Mouse (Mus musculus): ENCODE data around the gene Cend1. TPM values are rescaled to one million over a fixed set of nuclear protein-coding genes. Genes with fewer than 3 reads are reported as not detected.

Gene Cend1
- polyA plus RNA-seq, 1 experiment: 1.3 TPM

- DNase-seq: peak; percentile 83
These were observed 8.2 kb upstream of the Cend1 start, which contains the start of gene Slc25a22 for GRCm38 (mm10) chr7:141437178-141438120. Slc25a22 (minus strand) TSS chr7:141437892.

GRCm38 (mm10) chr7:141436523-141436892 is 7.2 kb upstream of the Cend1 start:
- TF ChIP-seq POLR2A (IDR thresholded peaks at IDR 0.05; ENCODE audit: low read depth, low read length): no peak
- TF ChIP-seq CTCF (conservative IDR thresholded peaks at IDR 0.05; ENCODE audit: insufficient read depth, insufficient read length, low read depth, low read length): no peak
- Histone ChIP-seq H3K27me3 (replicated peaks; ENCODE audit: control insufficient read depth, insufficient read depth, low read length) (no peaks in the 10 kb centered on the region), H3K27ac (ENCODE audit: insufficient read depth, low read depth, low read length) (no peak overlapping the region), H3K36me3 (ENCODE audit: control insufficient read depth, insufficient read depth, low read length) (no peaks in the 10 kb centered on the region), H3K4me3 (ENCODE audit: insufficient read depth, low read depth, low read length) (no peak overlapping the region), H3K4me1 (ENCODE audit: control insufficient read depth, insufficient read depth, low read length) (peaks cover 40% of the 10 kb centered on the region)
- DNase-seq: no peak
- WGBS: 57% methylated on average over 2 of the region's 2 CpGs

More at GRCm38 (mm10) chr7:141437178-141438120, 8.2 kb upstream of the Cend1 start, which contains the start of gene Slc25a22:
- H3K4me1 ChIP-seq (ENCODE audit: control insufficient read depth, insufficient read depth, low read length): peaks cover 40% of the 10 kb centered on the region
- peak within 1 kb of the TSS; percentile 83 for H3K4me3 ChIP-seq (ENCODE audit: insufficient read depth, low read depth, low read length)
- H3K36me3 ChIP-seq (ENCODE audit: control insufficient read depth, insufficient read depth, low read length): no peaks in the 10 kb centered on the region
- TF ChIP-seq CTCF (conservative IDR thresholded peaks at IDR 0.05; ENCODE audit: insufficient read depth, insufficient read length, low read depth, low read length): peak; percentile 57
- peak; percentile 8 for TF ChIP-seq POLR2A (IDR thresholded peaks at IDR 0.05; ENCODE audit: low read depth, low read length)
- WGBS: 8% methylated on average over 53 of the region's 53 CpGs
- H3K27me3 ChIP-seq (replicated peaks; ENCODE audit: control insufficient read depth, insufficient read depth, low read length): no peaks in the 10 kb centered on the region
- H3K27ac ChIP-seq (ENCODE audit: insufficient read depth, low read depth, low read length): peak within 1 kb of the TSS; percentile 51

- no peak for TF ChIP-seq CTCF (conservative IDR thresholded peaks at IDR 0.05; ENCODE audit: insufficient read depth, insufficient read length, low read depth, low read length)
- no peak for TF ChIP-seq POLR2A (IDR thresholded peaks at IDR 0.05; ENCODE audit: low read depth, low read length)
- H3K27me3 ChIP-seq (replicated peaks; ENCODE audit: control insufficient read depth, insufficient read depth, low read length): no peaks in the 10 kb centered on the region
- WGBS: 67% methylated on average over 9 of the region's 9 CpGs
- peak overlapping the region; percentile 45; the same call in 1 of the 2 replicates for H3K27ac ChIP-seq (ENCODE audit: insufficient read depth, low read depth, low read length)
- no peaks in the 10 kb centered on the region for H3K36me3 ChIP-seq (ENCODE audit: control insufficient read depth, insufficient read depth, low read length)
- peak; percentile 42 for DNase-seq
- peaks cover 40% of the 10 kb centered on the region for H3K4me1 ChIP-seq (ENCODE audit: control insufficient read depth, insufficient read depth, low read length)
- H3K4me3 ChIP-seq (ENCODE audit: insufficient read depth, low read depth, low read length): 0 out of 2 replicates have a peak overlapping the region, but pooled peaks have one; percentile 34
These were observed 6.7 kb upstream of the Cend1 start for GRCm38 (mm10) chr7:141435856-141436522.

GRCm38 (mm10) chr7:141435129-141435855 is 6.0 kb upstream of the Cend1 start:
- H3K36me3 ChIP-seq (ENCODE audit: control insufficient read depth, insufficient read depth, low read length): no peaks in the 10 kb centered on the region
- DNase-seq: peak; percentile 72
- 6% methylated on average over 17 of the region's 17 CpGs for WGBS

GRCm38 (mm10) chr7:141434464-141434863 is 5.2 kb upstream of the Cend1 start:
- WGBS: 21% methylated on average over 8 of the region's 8 CpGs
- H3K4me3 ChIP-seq (ENCODE audit: insufficient read depth, low read depth, low read length): peak overlapping the region; percentile 60; the same call in 1 of the 2 replicates
- DNase-seq: peak; percentile 56
- peaks cover 36% of the 10 kb centered on the region for H3K4me1 ChIP-seq (ENCODE audit: control insufficient read depth, insufficient read depth, low read length)
- no peak overlapping the region for H3K27ac ChIP-seq (ENCODE audit: insufficient read depth, low read depth, low read length)
- no peaks in the 10 kb centered on the region for H3K36me3 ChIP-seq (ENCODE audit: control insufficient read depth, insufficient read depth, low read length)
- TF ChIP-seq CTCF (conservative IDR thresholded peaks at IDR 0.05; ENCODE audit: insufficient read depth, insufficient read length, low read depth, low read length): no peak
- H3K27me3 ChIP-seq (replicated peaks; ENCODE audit: control insufficient read depth, insufficient read depth, low read length): no peaks in the 10 kb centered on the region

More at GRCm38 (mm10) chr7:141435129-141435855, 6.0 kb upstream of the Cend1 start:
- Histone ChIP-seq H3K4me1 (ENCODE audit: control insufficient read depth, insufficient read depth, low read length) (peaks cover 36% of the 10 kb centered on the region), H3K27ac (ENCODE audit: insufficient read depth, low read depth, low read length) (peak overlapping the region; percentile 45; the same call in 1 of the 2 replicates), H3K27me3 (replicated peaks; ENCODE audit: control insufficient read depth, insufficient read depth, low read length) (no peaks in the 10 kb centered on the region), H3K4me3 (ENCODE audit: insufficient read depth, low read depth, low read length) (peak overlapping the region; percentile 60)
- no peak for TF ChIP-seq CTCF (conservative IDR thresholded peaks at IDR 0.05; ENCODE audit: insufficient read depth, insufficient read length, low read depth, low read length)
- TF ChIP-seq POLR2A (IDR thresholded peaks at IDR 0.05; ENCODE audit: low read depth, low read length): no peak

DNA sequence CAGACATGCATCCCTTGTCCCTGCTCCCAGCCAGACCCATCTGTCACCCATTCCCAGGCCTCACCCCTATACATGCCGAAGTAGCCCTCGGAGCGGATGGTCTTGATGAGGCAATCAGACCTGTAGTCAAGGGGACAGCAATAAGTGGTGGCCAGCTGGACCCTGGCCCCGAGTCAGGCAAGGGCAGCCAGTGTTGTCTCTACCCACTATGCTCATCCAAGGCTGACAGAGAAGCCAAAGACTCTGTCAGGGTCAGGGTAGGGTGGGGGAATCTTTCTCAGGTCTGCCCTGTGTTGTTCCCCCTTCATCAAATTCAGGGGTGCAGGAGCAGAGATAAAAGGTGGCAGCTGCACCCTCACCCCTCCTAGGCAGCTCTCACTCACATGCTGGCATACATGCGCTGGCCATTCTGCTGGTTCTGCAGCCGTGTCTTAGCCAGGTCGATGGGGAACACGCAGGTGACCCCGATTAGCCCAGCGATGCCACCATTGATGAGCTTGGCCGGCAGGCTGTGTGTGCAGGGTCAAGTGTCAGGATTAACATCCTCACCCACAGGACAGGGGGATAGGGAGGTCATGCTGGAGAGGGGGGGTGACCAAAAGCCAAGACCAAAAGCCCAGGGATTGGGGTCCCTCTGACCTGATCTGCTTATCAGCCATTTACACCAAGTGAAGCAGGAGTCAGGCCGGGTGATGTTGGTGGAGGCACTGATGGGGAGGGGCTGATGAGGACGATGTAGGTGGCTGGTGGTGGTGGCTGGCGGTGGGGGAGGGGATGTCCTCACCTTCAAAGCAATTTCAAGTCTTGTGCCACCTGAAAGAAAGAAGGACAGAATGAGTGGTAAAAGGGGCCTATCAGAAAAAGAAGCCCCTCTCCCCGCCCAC is 4.5 kb upstream of the Cend1 start:
- Histone ChIP-seq H3K4me3 (ENCODE audit: insufficient read depth, low read depth, low read length) (0 out of 2 replicates have a peak overlapping the region, but pooled peaks have one; percentile 60), H3K27ac (ENCODE audit: insufficient read depth, low read depth, low read length) (no peak overlapping the region), H3K36me3 (ENCODE audit: control insufficient read depth, insufficient read depth, low read length) (no peaks in the 10 kb centered on the region), H3K4me1 (ENCODE audit: control insufficient read depth, insufficient read depth, low read length) (peaks cover 36% of the 10 kb centered on the region), H3K27me3 (replicated peaks; ENCODE audit: control insufficient read depth, insufficient read depth, low read length) (no peaks in the 10 kb centered on the region)
- WGBS: 79% methylated on average over 15 of the region's 15 CpGs
- no peak for DNase-seq
- no peak for TF ChIP-seq CTCF (conservative IDR thresholded peaks at IDR 0.05; ENCODE audit: insufficient read depth, insufficient read length, low read depth, low read length)
- TF ChIP-seq POLR2A (IDR thresholded peaks at IDR 0.05; ENCODE audit: low read depth, low read length): no peak

Data from kidney, adult 2 months (tissue).